Mouse (Mus musculus) megakaryocyte, embryonic 14.5 days (primary cell): ENCODE data around the gene Tomm20l. TPM values are rescaled to one million over a fixed set of nuclear protein-coding genes. Genes with fewer than 3 reads are reported as not detected.
"Not testable (repeated sequence)": the region's sequence is repeated elsewhere in the genome, so short reads cannot be mapped to it uniquely, and the experiment has no call there.

Source experiments
- H3K27me3 ChIP-seq: replicated peaks from 2 replicates; pipeline ENCODE3; 2012; ENCODE audit warnings: inconsistent platforms
- H3K36me3 ChIP-seq: replicated peaks from 2 replicates; pipeline ENCODE3; 2012; ENCODE audit warnings: low read length, inconsistent platforms, mixed read lengths
- H3K4me1 ChIP-seq: 2 replicates; pipeline ENCODE4 v1.6.1; 2012; ENCODE audit warnings: inconsistent platforms
- H3K4me3 ChIP-seq: replicated peaks from 2 replicates; pipeline ENCODE3; 2012; ENCODE audit warnings: moderate library complexity, mild to moderate bottlenecking, inconsistent platforms
- H3K9me3 ChIP-seq: 2 replicates; pipeline ENCODE4 v1.6.1; 2012; ENCODE audit warnings: inconsistent platforms
- FLI1 ChIP-seq: IDR thresholded peaks from 2 replicates; pipeline ENCODE4 v1.6.1; 2012; ENCODE audit warnings: low read length, inconsistent platforms, mixed read lengths
- GATA1 ChIP-seq: IDR thresholded peaks from 3 replicates; pipeline ENCODE4 v1.6.1; 2012; ENCODE audit warnings: mixed read lengths, low read length, inconsistent platforms, borderline replicate concordance
- polyA plus RNA-seq: library from polyadenylated mRNA; stranded (reverse); fragments of >175 nt; gene quantifications from 2 replicates; pipeline ENCODE4 v1.2.3, GENCODE M21; 2012; ENCODE audit warnings: low replicate concordance; ENCODE audit not compliant: insufficient read depth

The Tomm20l gene
- not detected in 2 replicates for polyA plus RNA-seq

DNA sequence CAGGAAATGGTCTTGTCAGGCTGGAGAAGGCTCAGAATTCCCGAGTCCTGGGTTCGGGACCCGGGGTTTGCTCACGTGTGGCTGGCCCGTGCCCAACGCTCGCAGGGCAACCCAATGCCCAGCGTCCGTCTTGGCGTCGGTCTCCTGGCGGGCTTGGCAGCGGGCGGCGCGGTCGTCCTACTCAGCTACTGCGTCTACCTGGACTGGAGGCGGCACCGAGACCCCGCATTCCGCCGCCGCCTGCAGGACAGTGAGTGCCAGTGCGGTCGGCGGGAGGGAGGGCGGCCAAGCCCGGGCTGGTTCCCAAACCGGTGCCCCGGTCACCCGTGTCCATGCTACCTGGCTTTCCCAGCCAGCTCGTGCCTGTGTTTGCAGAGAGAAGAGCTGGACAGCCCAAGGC, at the start of gene Tomm20l:
Gene Tomm20l, plus strand, starts transcription at position 98 of the 400 bp plus-strand sequence.
- Histone ChIP-seq H3K4me1 (peaks cover 25% of the 10 kb centered on the region), H3K4me3 (peak within 1 kb of the TSS; percentile 17), H3K27me3 (no peaks in the 10 kb centered on the region), H3K36me3 (no peaks in the 10 kb centered on the region), H3K9me3 (no peaks in the 10 kb centered on the region)
- TF ChIP-seq GATA1 (no peak), FLI1 (no peak)

DNA sequence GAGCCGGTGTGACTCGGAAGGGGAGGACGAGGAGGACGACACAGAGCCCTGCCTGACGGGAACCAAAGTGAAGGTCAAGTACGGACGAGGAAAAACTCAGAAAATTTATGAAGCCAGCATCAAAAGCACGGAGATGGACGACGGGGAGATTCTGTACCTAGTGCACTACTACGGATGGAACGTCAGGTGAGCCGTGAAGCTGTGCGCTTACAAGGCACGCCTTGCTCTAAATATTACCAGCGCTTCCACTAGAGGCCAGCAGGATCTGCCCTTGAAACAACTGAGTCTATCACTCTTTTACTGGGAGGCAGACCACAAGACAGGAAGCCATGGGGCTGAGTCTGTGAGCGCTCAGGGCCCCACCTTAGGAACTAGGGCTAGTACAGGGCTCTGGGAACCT, 41.4 kb upstream of the Tomm20l start:
- Histone ChIP-seq H3K9me3 (no peaks in the 10 kb centered on the region), H3K4me1 (peaks cover 7% of the 10 kb centered on the region), H3K4me3 (no peak overlapping the region), H3K36me3 (peaks cover 91% of the 10 kb centered on the region), H3K27me3 (no peaks in the 10 kb centered on the region)
- TF ChIP-seq GATA1 (no peak), FLI1 (no peak)

DNA sequence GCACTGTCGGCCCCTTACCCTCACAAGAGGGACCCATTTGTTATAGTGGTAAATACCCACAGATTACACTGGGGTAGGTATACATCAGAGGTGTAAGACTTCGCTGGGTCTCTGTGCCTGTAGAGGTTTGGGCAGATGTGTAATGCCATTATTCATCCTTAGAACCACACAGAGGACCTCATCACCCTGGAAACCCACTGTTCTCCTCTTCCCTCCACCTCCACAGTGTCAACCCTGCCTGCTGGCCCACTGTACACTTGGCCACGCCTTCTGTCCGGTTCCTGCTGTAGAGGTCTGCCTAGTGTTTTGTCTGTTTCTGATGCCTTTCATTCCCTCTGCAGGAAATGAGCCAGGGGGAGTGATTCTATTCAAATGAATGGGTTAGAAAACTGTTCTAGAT, 39.2 kb upstream of the Tomm20l start:
- peaks cover 7% of the 10 kb centered on the region for H3K4me1 ChIP-seq
- no peaks in the 10 kb centered on the region for H3K27me3 ChIP-seq
- TF ChIP-seq GATA1 (no peak), FLI1 (no peak)
- H3K9me3 ChIP-seq: no peaks in the 10 kb centered on the region
- peaks cover 96% of the 10 kb centered on the region for H3K36me3 ChIP-seq
- no peak overlapping the region for H3K4me3 ChIP-seq

DNA sequence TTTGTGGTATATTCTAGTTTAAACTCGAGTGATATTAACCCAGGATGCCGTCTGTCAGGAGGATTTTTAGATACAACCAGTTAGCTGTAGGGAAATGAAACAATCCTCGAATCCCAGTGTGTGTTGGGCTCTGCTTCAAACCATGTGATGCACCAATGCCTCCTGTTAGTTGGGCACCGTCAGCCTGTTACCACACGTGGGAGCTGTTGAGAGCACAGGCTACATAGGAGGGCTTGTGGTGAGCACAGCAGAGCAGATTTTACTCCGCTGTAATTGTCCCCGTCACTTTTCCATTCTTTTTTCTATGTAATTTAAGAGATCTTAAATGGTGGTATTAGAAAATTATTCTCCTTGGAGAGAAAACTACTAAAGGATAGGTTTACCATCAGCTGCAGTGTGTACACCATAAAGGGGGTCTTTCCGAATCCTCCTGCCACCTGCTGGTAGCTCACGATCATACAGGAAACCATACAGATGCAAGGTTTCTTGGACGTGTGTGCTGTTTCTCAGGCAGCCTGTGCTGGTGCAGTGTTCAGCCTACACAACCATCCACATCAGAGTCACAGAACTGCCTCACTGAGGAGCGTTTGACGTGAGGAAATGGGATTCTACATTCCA, 38.0 kb upstream of the Tomm20l start:
- peaks cover 84% of the 10 kb centered on the region for H3K36me3 ChIP-seq

DNA sequence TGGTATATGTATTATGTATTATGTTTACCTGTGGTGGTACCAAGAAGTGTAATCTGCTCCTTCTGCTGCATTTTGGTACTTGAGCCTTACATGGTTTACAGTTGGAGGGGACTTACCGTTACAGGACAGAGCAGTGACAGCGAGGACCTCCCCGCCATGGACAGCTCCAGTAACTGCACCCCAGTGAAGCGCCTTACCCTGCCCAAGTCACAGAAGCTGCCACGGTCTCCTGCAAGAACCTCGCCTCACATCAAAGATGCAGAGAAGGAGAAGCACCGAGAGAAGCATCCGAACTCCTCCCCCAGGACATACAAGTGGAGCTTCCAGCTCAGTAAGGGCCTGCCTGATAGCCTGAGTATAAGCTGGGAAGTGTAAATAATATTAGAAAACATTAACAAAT, 24.9 kb upstream of the Tomm20l start:
- H3K9me3 ChIP-seq: no peaks in the 10 kb centered on the region
- no peaks in the 10 kb centered on the region for H3K4me1 ChIP-seq
- no peaks in the 10 kb centered on the region for H3K27me3 ChIP-seq
- TF ChIP-seq GATA1 (no peak), FLI1 (no peak)
- peaks cover 38% of the 10 kb centered on the region for H3K36me3 ChIP-seq
- no peak overlapping the region for H3K4me3 ChIP-seq

More for the DNA sequence above, 38.0 kb upstream of the Tomm20l start:
- no peaks in the 10 kb centered on the region for H3K9me3 ChIP-seq
- no peak for TF ChIP-seq FLI1
- no peak for TF ChIP-seq GATA1
- peaks cover 7% of the 10 kb centered on the region for H3K4me1 ChIP-seq
- H3K27me3 ChIP-seq: no peaks in the 10 kb centered on the region
- H3K4me3 ChIP-seq: no peak overlapping the region

DNA sequence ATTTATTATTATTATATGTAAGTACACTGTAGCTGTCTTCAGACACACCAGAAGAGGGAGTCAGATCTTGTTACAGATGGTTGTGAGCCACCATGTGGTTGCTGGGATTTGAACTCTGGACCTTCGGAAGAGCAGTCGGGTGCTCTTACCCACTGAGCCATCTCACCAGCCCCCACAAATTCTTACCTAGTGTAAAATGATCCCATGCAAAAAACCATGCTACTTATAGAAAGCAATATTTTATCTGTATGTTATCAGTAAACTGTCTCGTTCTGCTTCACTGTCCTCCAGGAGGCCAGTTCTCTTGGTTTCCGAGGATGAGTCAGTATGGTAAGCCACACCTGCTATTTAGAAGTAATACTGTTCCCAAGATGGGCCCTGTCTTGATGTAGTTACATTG, 7.0 kb upstream of the Tomm20l start:
- not testable (repeated sequence) for H3K9me3 ChIP-seq, H3K36me3 ChIP-seq, H3K4me3 ChIP-seq, H3K4me1 ChIP-seq, H3K27me3 ChIP-seq

DNA sequence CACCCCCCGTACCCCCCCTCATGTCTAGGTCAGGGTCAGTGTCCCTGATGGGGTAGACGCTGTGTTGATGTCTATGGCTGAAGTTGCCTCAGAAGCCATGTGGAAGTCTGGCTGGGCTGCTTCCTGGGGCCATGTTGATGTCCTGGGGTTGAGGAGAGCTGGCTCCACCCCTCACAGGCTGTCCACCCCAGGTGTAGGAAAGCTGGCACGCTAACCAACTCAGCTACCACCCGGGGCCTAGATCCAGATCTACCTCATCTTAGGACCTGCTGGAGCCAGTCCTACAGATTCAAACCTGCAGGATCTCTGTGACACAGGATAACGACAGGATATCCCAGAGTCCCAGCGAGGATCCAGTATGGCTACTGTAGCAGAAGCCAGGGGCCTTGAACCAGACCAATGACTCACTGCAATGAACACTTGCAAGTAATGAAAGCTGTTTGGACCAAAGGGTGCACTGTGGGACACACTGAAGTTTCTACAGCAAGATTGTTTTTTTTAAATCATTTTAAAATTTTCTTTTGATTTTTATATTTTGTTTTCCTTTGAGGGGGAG, 3.9 kb upstream of the Tomm20l start:
- TF ChIP-seq FLI1: no peak
- no peak for TF ChIP-seq GATA1
- no peaks in the 10 kb centered on the region for H3K36me3 ChIP-seq
- H3K9me3 ChIP-seq: no peaks in the 10 kb centered on the region
- no peak overlapping the region for H3K4me3 ChIP-seq
- peaks cover 10% of the 10 kb centered on the region for H3K4me1 ChIP-seq
- H3K27me3 ChIP-seq: no peaks in the 10 kb centered on the region

DNA sequence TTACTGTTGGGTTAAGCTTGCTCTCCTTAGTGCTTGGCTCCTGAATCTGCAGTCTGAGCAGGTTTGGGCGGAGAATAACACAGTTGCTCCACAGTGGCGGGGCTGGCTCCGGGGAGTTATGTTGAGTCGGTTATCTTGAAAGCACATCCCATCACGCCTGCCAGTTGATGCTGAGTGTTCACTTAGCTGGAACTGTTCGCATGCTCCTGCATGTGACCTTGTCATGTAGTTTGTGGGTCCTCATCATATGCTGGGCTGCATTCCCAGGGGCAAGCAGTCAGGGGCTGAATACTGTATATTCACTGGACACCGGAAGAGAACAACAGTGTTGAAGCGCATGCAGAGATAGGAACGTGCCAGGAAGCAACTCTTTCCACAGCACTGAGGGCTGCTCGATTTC, 1.8 kb downstream of the Tomm20l start:
- Histone ChIP-seq H3K36me3 (no peaks in the 10 kb centered on the region), H3K4me3 (no peak overlapping the region), H3K27me3 (no peaks in the 10 kb centered on the region), H3K4me1 (peaks cover 25% of the 10 kb centered on the region), H3K9me3 (no peaks in the 10 kb centered on the region)
- TF ChIP-seq GATA1 (no peak), FLI1 (no peak)

DNA sequence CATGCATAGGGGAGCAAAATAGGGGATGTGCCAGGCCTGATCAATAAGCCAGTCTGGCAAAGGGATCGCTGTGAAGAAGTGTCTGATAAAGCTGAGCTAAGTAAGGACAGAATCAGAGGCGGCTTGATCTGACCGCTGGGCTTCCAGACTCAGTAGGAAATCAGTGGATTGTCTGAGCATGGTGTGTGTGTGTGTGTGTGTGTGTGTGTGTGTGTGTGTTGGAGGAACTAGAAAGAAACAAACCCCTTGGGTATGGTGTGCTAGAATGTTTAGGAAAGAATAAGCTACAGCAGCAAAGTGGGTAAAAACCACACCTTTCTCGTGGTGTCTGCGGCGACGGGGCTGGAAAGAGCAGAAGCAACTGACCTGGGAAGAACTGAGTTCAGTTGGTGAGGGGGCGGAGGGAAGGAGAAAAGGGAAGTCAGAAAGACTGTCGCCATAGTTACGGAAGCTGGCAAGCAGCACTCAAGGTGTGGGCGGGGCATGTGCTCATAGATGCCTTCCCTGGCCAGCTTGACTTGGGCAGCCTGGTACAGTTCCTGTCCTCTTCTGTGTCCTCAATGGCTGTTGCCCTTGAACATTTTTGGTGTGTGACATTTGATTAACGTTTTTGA, 2.6 kb downstream of the Tomm20l start:
- Histone ChIP-seq H3K27me3 (no peaks in the 10 kb centered on the region), H3K36me3 (no peaks in the 10 kb centered on the region), H3K4me3 (peak overlapping the region; percentile 86), H3K4me1 (peaks cover 25% of the 10 kb centered on the region), H3K9me3 (no peaks in the 10 kb centered on the region)
- TF ChIP-seq FLI1 (no peak), GATA1 (no peak)

DNA sequence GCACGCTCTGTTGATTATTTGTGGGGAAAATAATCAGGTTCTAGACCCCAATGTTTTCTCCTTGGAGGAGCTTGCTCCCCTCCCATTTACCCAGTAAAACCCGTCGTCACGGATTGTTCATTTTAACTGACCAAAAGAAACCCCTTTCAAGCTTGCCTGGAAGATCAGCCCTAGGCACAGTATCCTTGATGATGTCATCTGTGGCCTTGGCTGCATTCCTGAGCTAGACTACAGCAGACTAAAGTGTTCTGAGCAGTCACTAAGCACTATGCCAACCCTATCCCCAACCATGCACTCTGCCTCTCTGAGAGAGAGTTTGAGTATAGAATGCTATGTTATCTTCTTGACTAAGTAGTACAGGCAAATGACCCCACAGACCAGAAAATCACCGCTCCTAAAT, 5.2 kb downstream of the Tomm20l start:
- Histone ChIP-seq H3K9me3 (no peaks in the 10 kb centered on the region), H3K4me3 (no peak overlapping the region), H3K36me3 (peaks cover 4% of the 10 kb centered on the region), H3K4me1 (peaks cover 16% of the 10 kb centered on the region), H3K27me3 (no peaks in the 10 kb centered on the region)
- TF ChIP-seq FLI1: no peak
- TF ChIP-seq GATA1: no peak
